Mouse (Mus musculus): Measurements from ENCODE around the gene Vps33b. TPM values are rescaled to one million over a fixed set of nuclear protein-coding genes. Genes with fewer than 3 reads are reported as not detected.

The Vps33b gene
- polyA plus RNA-seq, 1 experiment from 2014 or later, result 21.9 TPM

GRCm38 (mm10) chr7:80280998-80281397, 11.5 kb downstream of the Vps33b start:
- WGBS, result 87% methylated on average over 2 of the region's 2 CpGs
- H3K9me3 ChIP-seq (ENCODE audit: control insufficient read depth, low read length), result no peaks in the 10 kb centered on the region
- peaks cover 81% of the 10 kb centered on the region for H3K36me3 ChIP-seq (ENCODE audit: control insufficient read depth, insufficient read depth, low read length)
- H3K27me3 ChIP-seq (ENCODE audit: control insufficient read depth, insufficient read depth, low read length), result no peaks in the 10 kb centered on the region
- no peak overlapping the region for H3K27ac ChIP-seq (replicated peaks; ENCODE audit: low read depth, low read length)
- DNase-seq (no peak), ATAC-seq (ENCODE audit: low FRiP score, low TSS enrichment) (no peak)
- H3K9ac ChIP-seq (replicated peaks; ENCODE audit: low read length), result no peak overlapping the region
- H3K4me1 ChIP-seq (ENCODE audit: control insufficient read depth, insufficient read depth, low read length), result no peaks in the 10 kb centered on the region
- no peak overlapping the region for H3K4me2 ChIP-seq (ENCODE audit: low read length)
- no peak overlapping the region for H3K4me3 ChIP-seq (replicated peaks; ENCODE audit: low read depth, low read length)

GRCm38 (mm10) chr7:80281646-80282045, 12.2 kb downstream of the Vps33b start:
- DNase-seq, result no peak
- ATAC-seq (ENCODE audit: low FRiP score, low TSS enrichment), result no peak
- Histone ChIP-seq H3K27ac (replicated peaks; ENCODE audit: low read depth, low read length) (no peak overlapping the region), H3K4me2 (ENCODE audit: low read length) (no peak overlapping the region), H3K4me1 (ENCODE audit: control insufficient read depth, insufficient read depth, low read length) (no peaks in the 10 kb centered on the region), H3K9ac (replicated peaks; ENCODE audit: low read length) (no peak overlapping the region), H3K9me3 (ENCODE audit: control insufficient read depth, low read length) (no peaks in the 10 kb centered on the region), H3K4me3 (replicated peaks; ENCODE audit: low read depth, low read length) (no peak overlapping the region), H3K27me3 (ENCODE audit: control insufficient read depth, insufficient read depth, low read length) (no peaks in the 10 kb centered on the region), H3K36me3 (ENCODE audit: control insufficient read depth, insufficient read depth, low read length) (peaks cover 81% of the 10 kb centered on the region)
- WGBS, result 87% methylated on average over 3 of the region's 3 CpGs

GRCm38 (mm10) chr7:80283226-80283918, 13.9 kb downstream of the Vps33b start:
- Histone ChIP-seq H3K27ac (replicated peaks; ENCODE audit: low read depth, low read length) (no peak overlapping the region), H3K36me3 (ENCODE audit: control insufficient read depth, insufficient read depth, low read length) (peaks cover 84% of the 10 kb centered on the region), H3K9me3 (ENCODE audit: control insufficient read depth, low read length) (no peaks in the 10 kb centered on the region), H3K9ac (replicated peaks; ENCODE audit: low read length) (no peak overlapping the region), H3K4me3 (replicated peaks; ENCODE audit: low read depth, low read length) (no peak overlapping the region), H3K27me3 (ENCODE audit: control insufficient read depth, insufficient read depth, low read length) (no peaks in the 10 kb centered on the region), H3K4me1 (ENCODE audit: control insufficient read depth, insufficient read depth, low read length) (no peaks in the 10 kb centered on the region), H3K4me2 (ENCODE audit: low read length) (no peak overlapping the region)
- ATAC-seq (ENCODE audit: low FRiP score, low TSS enrichment), result no peak
- no peak for DNase-seq
- 94% methylated on average over 3 of the region's 3 CpGs for WGBS

GRCm38 (mm10) chr7:80284391-80284790, 14.9 kb downstream of the Vps33b start:
- ATAC-seq (ENCODE audit: low FRiP score, low TSS enrichment) (no peak), DNase-seq (no peak)
- Histone ChIP-seq H3K4me2 (ENCODE audit: low read length) (no peak overlapping the region), H3K27me3 (ENCODE audit: control insufficient read depth, insufficient read depth, low read length) (no peaks in the 10 kb centered on the region), H3K27ac (replicated peaks; ENCODE audit: low read depth, low read length) (no peak overlapping the region), H3K36me3 (ENCODE audit: control insufficient read depth, insufficient read depth, low read length) (peaks cover 77% of the 10 kb centered on the region), H3K4me3 (replicated peaks; ENCODE audit: low read depth, low read length) (no peak overlapping the region), H3K9me3 (ENCODE audit: control insufficient read depth, low read length) (no peaks in the 10 kb centered on the region), H3K4me1 (ENCODE audit: control insufficient read depth, insufficient read depth, low read length) (no peaks in the 10 kb centered on the region), H3K9ac (replicated peaks; ENCODE audit: low read length) (no peak overlapping the region)
- WGBS, result 93% methylated on average over 5 of the region's 5 CpGs

- no peak for DNase-seq
- Histone ChIP-seq H3K4me2 (ENCODE audit: low read length) (no peak overlapping the region), H3K4me3 (replicated peaks; ENCODE audit: low read depth, low read length) (no peak overlapping the region), H3K27ac (replicated peaks; ENCODE audit: low read depth, low read length) (no peak overlapping the region), H3K9me3 (ENCODE audit: control insufficient read depth, low read length) (no peaks in the 10 kb centered on the region), H3K4me1 (ENCODE audit: control insufficient read depth, insufficient read depth, low read length) (no peaks in the 10 kb centered on the region), H3K9ac (replicated peaks; ENCODE audit: low read length) (no peak overlapping the region), H3K27me3 (ENCODE audit: control insufficient read depth, insufficient read depth, low read length) (no peaks in the 10 kb centered on the region), H3K36me3 (ENCODE audit: control insufficient read depth, insufficient read depth, low read length) (peaks cover 76% of the 10 kb centered on the region)
- ATAC-seq (ENCODE audit: low FRiP score, low TSS enrichment), result no peak
- 90% methylated on average over 6 of the region's 6 CpGs for WGBS
Measured at GRCm38 (mm10) chr7:80285725-80286124, 16.3 kb downstream of the Vps33b start.

GRCm38 (mm10) chr7:80287736-80288135, 18.3 kb downstream of the Vps33b start:
- Histone ChIP-seq H3K27ac (replicated peaks; ENCODE audit: low read depth, low read length) (no peak overlapping the region), H3K9ac (replicated peaks; ENCODE audit: low read length) (no peak overlapping the region), H3K4me3 (replicated peaks; ENCODE audit: low read depth, low read length) (no peak overlapping the region), H3K9me3 (ENCODE audit: control insufficient read depth, low read length) (no peaks in the 10 kb centered on the region), H3K4me2 (ENCODE audit: low read length) (no peak overlapping the region), H3K36me3 (ENCODE audit: control insufficient read depth, insufficient read depth, low read length) (peaks cover 84% of the 10 kb centered on the region), H3K27me3 (ENCODE audit: control insufficient read depth, insufficient read depth, low read length) (no peaks in the 10 kb centered on the region), H3K4me1 (ENCODE audit: control insufficient read depth, insufficient read depth, low read length) (no peaks in the 10 kb centered on the region)
- WGBS, result 82% methylated on average over 10 of the region's 10 CpGs
- ATAC-seq (ENCODE audit: low FRiP score, low TSS enrichment), result no peak
- DNase-seq, result no peak

- H3K9me3 ChIP-seq (ENCODE audit: control insufficient read depth, low read length), result no peaks in the 10 kb centered on the region
- WGBS, result under 1% methylated on average over 52 of the region's 52 CpGs
- peak within 1 kb of the TSS; percentile 72 for H3K4me3 ChIP-seq (replicated peaks; ENCODE audit: low read depth, low read length)
- no peaks in the 10 kb centered on the region for H3K27me3 ChIP-seq (ENCODE audit: control insufficient read depth, insufficient read depth, low read length)
- peak; percentile 98 for ATAC-seq (ENCODE audit: low FRiP score, low TSS enrichment)
- peaks cover 4% of the 10 kb centered on the region for H3K4me1 ChIP-seq (ENCODE audit: control insufficient read depth, insufficient read depth, low read length)
- H3K27ac ChIP-seq (replicated peaks; ENCODE audit: low read depth, low read length), result peak within 1 kb of the TSS; percentile 28; the same call in 1 of the 2 replicates
- H3K36me3 ChIP-seq (ENCODE audit: control insufficient read depth, insufficient read depth, low read length), result peaks cover 25% of the 10 kb centered on the region
- DNase-seq, result peak; percentile 98
- H3K9ac ChIP-seq (replicated peaks; ENCODE audit: low read length), result peak within 1 kb of the TSS; percentile 53
- peak within 1 kb of the TSS; percentile 98 for H3K4me2 ChIP-seq (ENCODE audit: low read length)
Measured at GRCm38 (mm10) chr7:80294062-80294763, 24.8 kb downstream of the Vps33b start, which contains the start of gene Prc1. TSS of gene Prc1 (plus strand) at chr7:80294450.

- peaks cover 4% of the 10 kb centered on the region for H3K4me1 ChIP-seq (ENCODE audit: control insufficient read depth, insufficient read depth, low read length)
- ATAC-seq (ENCODE audit: low FRiP score, low TSS enrichment), result no peak; the same call in 1 of the 2 replicates
- H3K4me3 ChIP-seq (replicated peaks; ENCODE audit: low read depth, low read length), result peak overlapping the region; percentile 72
- H3K9me3 ChIP-seq (ENCODE audit: control insufficient read depth, low read length), result no peaks in the 10 kb centered on the region
- peaks cover 19% of the 10 kb centered on the region for H3K36me3 ChIP-seq (ENCODE audit: control insufficient read depth, insufficient read depth, low read length)
- H3K27ac ChIP-seq (replicated peaks; ENCODE audit: low read depth, low read length), result 0 out of 2 replicates have a peak overlapping the region, but pooled peaks have one; percentile 28
- peak overlapping the region; percentile 98 for H3K4me2 ChIP-seq (ENCODE audit: low read length)
- no peaks in the 10 kb centered on the region for H3K27me3 ChIP-seq (ENCODE audit: control insufficient read depth, insufficient read depth, low read length)
- H3K9ac ChIP-seq (replicated peaks; ENCODE audit: low read length), result peak overlapping the region; percentile 53
- no peak for DNase-seq
- WGBS, result 10% methylated on average over 37 of the region's 37 CpGs
Measured at GRCm38 (mm10) chr7:80294764-80295648, 25.6 kb downstream of the Vps33b start.

Measured in midbrain, embryonic 14.5 days (tissue).